Mouse (Mus musculus) ES-E14 (cell line): ENCODE measurements around the gene Gdf11.

Source experiments
- CHD2 ChIP-seq: IDR thresholded peaks from 2 replicates; pipeline ENCODE4 v1.6.1; 2014; ENCODE audit warnings: mild to moderate bottlenecking, low read depth, low read length, inconsistent platforms
- HCFC1 ChIP-seq: IDR thresholded peaks from 2 replicates; pipeline ENCODE4 v1.6.1; 2012; ENCODE audit warnings: low read length, inconsistent platforms, borderline replicate concordance; ENCODE audit not compliant: insufficient read depth
- MAFK ChIP-seq: IDR thresholded peaks from 2 replicates; pipeline ENCODE4 v1.6.1; 2014; ENCODE audit warnings: mild to moderate bottlenecking, low read depth, low read length, inconsistent platforms; ENCODE audit not compliant: insufficient read depth

DNA sequence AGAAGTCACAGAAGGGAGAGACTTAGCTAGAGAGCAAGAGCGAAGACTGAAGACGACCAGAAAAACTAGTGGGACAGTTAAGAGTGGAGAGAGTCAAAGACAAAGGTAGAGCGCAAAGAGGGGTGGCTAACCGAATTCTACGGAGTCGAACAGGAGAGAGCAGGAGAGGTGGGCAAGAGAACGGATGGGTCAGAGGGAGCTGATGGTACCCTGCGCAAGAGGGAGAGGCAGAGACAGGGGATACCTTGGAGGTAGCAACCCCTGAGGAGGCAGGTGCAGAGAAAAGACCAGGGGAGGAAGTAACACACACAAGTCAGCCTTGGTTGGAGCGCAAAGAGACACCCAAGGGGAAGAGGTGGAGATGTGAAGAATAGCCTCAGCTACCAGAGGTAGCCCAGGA, 728 bp upstream of the Gdf11 start:
- TF ChIP-seq MAFK = no peak
- no peak for TF ChIP-seq CHD2
- TF ChIP-seq HCFC1 = no peak
